Mouse (Mus musculus) layer of hippocampus, postnatal 14 days (tissue): ENCODE measurements at regions not wholly inside any gene's neighbourhood (a gene's known extent, or its start where the extent isn't known, plus 50 kb on each side); places are given as distances from the start of the nearest gene placed in this dataset.
"Not testable (repeated sequence)": the region's sequence is repeated elsewhere in the genome, so short reads cannot be mapped to it uniquely, and the experiment has no call there.

Experiments used
- DNase-seq, 2 experiments: peaks; one replicate each; pipeline ENCODE4 v3.0.0; 2021 to 2022; ENCODE audit warnings: low spot score in 2 of 2, mixed read lengths in 1 of 2

GRCm38 (mm10) chr7:60733331-60733994, 593.4 kb upstream of the Snrpn start:
- peak in 1 of 2 experiments; percentile 29 for DNase-seq

- DNase-seq: not testable (repeated sequence)
Observed at GRCm38 (mm10) chr7:60728108-60728721, 588.2 kb upstream of the Snrpn start.
